Mouse (Mus musculus) frontal cortex, postnatal 36 days (tissue): ENCODE measurements around the gene Foxp1.

Experiments
- DNase-seq, 2 experiments: peaks; one replicate each; pipeline ENCODE4 v3.0.0; 2022; ENCODE audit warnings: low spot score in 2 of 2

The Foxp1 gene

DNA sequence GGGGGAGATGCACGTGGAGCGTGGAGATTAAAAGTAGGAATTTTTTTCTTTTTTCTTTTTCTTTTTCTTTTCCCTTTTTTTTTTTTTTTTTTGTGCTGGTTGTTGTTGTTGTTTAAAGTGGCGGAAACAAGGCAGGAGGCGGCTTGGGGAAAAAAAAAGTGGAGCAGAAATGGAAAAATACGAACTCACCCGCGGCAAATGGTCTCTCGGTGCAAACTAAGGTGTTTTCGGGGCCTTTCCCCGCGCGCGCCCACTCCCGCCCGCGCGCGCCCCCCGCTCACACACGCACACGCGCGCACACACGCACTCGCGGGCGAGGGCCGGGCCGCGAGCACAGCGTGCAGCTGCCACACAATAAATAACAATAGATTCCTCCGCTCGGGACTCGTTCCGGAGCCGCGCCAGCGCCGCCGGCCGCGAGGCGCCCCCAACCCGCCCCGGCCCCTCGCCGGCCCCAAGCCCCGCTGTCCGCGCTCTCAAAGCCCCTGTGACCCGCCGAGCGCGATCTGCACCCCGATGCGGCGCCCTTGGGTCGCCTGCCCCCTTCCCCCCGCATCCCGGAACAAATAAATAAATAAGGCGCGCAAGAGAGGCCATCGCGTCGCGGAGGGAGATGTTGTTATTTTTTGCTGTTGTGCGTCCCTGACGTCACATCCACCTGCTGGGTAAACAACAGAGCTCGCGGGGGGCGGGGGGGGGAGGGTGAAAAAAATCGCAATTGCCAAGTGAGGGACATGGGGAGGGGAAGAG lies at the start of gene Foxp1:
Gene Foxp1 (minus strand): TSS at position 363 of the 750 bp plus-strand sequence.
- peak; percentile 71 to 72 for DNase-seq

DNA sequence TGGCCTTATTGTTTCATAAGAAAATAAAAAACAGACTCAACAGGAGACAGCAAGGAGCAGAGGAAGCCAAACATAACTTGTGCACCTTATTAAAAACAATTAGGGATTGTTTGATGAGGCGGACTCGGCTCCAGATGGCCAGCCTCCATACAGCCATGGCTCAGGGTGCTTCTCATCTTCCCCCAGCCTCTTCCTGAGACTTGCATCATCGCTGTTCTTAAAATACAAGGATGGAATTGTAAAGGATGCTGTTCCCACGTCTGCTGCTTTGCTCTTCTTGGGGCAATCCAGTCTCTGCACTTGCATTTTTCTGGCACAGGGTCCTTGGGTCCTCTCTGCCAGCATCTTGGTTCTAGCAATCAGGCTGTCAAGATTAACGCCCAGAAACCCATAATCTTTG lies 49.5 kb upstream of the Foxp1 start:
- DNase-seq, result no peak

- DNase-seq, result peak; percentile 41 to 73
Measured at GRCm38 (mm10) chr6:99566921-99567320, 44.4 kb upstream of the Foxp1 start.

DNA sequence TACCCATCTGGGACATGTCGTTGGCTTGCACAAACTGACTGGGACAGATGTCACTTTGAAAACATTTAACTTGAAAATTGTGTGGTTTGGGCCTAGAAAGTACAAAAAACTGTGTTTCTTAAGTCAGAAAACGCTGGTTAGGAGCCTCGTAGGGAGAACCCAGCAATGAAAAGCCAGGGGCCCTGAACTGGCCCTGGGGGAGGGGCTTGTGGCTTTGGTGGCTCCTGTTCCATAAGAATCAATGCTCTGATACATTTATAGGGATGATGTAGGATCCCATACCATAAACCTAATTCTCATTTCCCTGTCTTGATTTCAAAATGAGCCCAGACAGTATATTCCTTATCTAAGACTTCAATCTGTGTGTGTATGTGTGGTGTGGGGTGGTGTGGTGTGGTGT lies 42.2 kb upstream of the Foxp1 start:
- DNase-seq, result no peak

- DNase-seq, result no peak
Measured at GRCm38 (mm10) chr6:99556950-99557349, 34.4 kb upstream of the Foxp1 start.

DNA sequence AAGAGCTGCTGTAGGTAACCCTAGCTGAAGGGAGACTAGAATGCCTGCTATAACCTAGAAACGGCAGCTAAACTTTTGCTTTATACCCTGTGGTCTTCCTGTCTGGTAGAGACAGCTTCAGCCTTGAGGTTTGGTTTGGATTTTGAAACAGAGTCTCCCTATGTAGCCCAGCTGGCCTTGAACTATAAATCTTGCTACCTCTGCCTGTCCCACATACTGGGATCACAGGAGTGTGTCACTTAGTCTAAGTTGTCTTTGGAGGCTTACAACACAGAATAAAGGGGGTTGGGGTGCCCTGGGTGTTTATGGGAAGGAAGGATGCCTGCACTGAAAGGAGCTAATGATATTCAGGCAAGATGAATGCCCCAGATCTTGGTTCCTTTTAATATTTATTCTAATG lies 30.3 kb upstream of the Foxp1 start:
- DNase-seq, result no peak

- no peak for DNase-seq
Measured at GRCm38 (mm10) chr6:99546416-99546815, 23.9 kb upstream of the Foxp1 start.

GRCm38 (mm10) chr6:99545437-99545836 lies 22.9 kb upstream of the Foxp1 start:
- DNase-seq, result no peak

DNA sequence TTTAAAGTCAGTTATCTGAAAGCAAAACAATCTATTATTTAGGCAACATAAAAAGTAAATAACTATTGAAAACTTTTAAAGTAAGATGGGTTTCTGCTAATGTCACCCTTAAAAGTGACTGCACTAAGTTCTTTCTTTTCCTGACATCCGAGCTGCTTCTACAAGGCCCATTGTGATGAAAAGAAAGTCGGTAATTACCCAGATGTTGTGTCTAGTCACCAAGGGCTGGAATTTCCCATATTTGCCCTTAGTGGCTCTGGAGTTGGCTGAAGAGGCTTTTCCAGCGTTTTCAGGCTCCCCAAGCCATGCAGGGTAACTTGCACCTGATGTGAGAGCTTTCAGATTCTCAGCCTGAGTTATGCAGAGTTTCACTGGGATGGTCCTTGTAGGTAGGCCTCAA lies 18.6 kb upstream of the Foxp1 start:
- DNase-seq, result no peak

- DNase-seq, result no peak
Measured at GRCm38 (mm10) chr6:99540653-99541052, 18.1 kb upstream of the Foxp1 start.

GRCm38 (mm10) chr6:99540146-99540545 lies 17.6 kb upstream of the Foxp1 start:
- DNase-seq, result no peak

- DNase-seq, result no peak
Measured at GRCm38 (mm10) chr6:99538194-99538941, 15.8 kb upstream of the Foxp1 start.

DNA sequence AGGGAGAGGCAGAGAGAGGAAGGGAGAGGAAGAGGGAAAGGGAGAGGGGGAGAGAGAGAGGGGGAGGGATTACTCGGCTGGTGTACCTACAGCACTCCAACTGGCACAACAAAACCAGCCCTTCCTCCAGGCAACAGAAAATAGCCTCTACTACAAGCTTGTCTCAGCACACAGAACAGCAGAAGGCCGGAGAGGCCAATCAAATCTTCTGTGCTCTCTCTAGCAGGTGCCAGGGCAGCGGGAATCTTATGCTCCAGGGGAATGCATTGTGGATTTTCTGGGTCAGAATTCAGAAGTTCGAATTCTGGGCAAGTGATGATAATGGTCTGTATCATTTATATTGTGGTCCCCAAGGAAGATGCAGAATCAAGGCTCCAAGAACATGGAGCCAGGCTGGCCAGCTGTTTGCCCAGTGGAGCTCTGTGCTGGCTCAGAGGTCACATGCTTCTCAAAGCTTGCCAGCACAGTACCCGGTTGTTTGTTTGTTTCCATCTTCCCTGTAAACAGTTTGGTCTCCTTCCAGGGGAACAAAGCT lies 11.8 kb upstream of the Foxp1 start:
- no peak for DNase-seq

DNA sequence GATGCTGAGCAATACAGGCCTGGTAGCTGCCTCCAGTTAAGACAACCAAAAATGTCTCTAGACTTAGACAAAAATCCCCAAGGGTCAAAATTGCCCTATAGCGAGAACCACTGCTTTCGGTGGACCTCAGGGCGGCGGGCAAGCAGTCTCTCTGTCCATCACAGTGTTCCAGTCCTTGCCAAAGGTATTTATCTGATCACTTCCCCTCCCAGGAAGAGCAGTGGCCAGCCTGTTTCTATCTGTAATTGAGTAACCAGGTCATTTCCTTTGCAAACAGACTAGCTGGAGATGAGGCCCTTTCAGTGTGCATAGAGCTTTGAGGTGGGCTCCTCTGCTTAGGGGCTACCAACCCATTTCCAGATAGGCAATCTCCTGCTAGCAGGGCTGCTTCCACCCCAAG lies 9.9 kb upstream of the Foxp1 start:
- DNase-seq, result no peak

DNA sequence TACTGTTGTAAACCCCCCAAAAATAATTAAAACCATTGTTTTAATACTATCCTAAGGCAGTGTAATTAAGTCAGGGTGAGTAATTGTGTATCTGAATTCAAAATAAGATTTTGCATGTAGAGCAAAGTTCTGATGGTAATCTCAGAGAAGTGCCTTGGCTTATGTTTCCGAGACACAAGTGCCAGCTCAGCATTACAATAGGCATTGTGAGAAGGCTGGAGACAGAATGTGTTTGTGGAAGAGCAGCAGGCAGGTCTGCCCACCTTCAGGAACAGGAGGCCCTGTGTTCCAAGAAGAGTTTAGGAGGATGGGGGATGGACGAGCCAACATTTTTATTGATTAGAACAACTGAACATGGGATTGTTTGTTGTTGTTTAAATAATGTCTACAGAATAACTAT lies 6.5 kb upstream of the Foxp1 start:
- DNase-seq, result no peak

GRCm38 (mm10) chr6:99527457-99528105 lies 5.1 kb upstream of the Foxp1 start:
- no peak for DNase-seq

- peak in 1 of 2 experiments; percentile 22 for DNase-seq
Measured at GRCm38 (mm10) chr6:99525351-99525750, 2.8 kb upstream of the Foxp1 start.

- no peak for DNase-seq
Measured at GRCm38 (mm10) chr6:99523679-99524370, 1.3 kb upstream of the Foxp1 start.

- DNase-seq, result peak; percentile 75 to 78
Measured at GRCm38 (mm10) chr6:99523109-99523632, 650 bp upstream of the Foxp1 start.

GRCm38 (mm10) chr6:99521641-99522358 lies 721 bp downstream of the Foxp1 start:
- DNase-seq, result peak; percentile 53 to 57
